Mouse (Mus musculus) liver, embryonic 11.5 days (tissue): ENCODE data around the gene Tdrd5. TPM values are rescaled to one million over a fixed set of nuclear protein-coding genes. Genes with fewer than 3 reads are reported as not detected.

Experiments
- ATAC-seq: fragments of 200-750 bp; cut with Nextera tagmentation; replicated peaks from 2 replicates; pipeline ENCODE4 v1.8.0; 2017; ENCODE audit warnings: moderate number of reproducible peaks, mild to moderate bottlenecking, moderate TSS enrichment, moderate library complexity; ENCODE audit not compliant: low FRiP score
- DNase-seq: peaks from one replicate; pipeline ENCODE4 v3.0.0-alpha.2; 2017; ENCODE audit warnings: low spot score
- H3K27ac ChIP-seq: fragments of 300-500 bp; sonication (generic); 2 replicates; pipeline ENCODE4 v1.5.1; 2014; ENCODE audit warnings: mild to moderate bottlenecking, low read depth, low read length, control low read depth
- H3K27me3 ChIP-seq: fragments of 300-500 bp; sonication (generic); replicated peaks from 2 replicates; pipeline ENCODE4 v1.6.1; 2014; ENCODE audit warnings: low read length, mixed read lengths; ENCODE audit not compliant: control insufficient read depth, insufficient read depth
- H3K36me3 ChIP-seq: fragments of 300-500 bp; sonication (generic); 2 replicates; pipeline ENCODE4 v1.6.1; 2014; ENCODE audit warnings: mild to moderate bottlenecking, low read length, moderate library complexity, mixed read lengths; ENCODE audit not compliant: control insufficient read depth, insufficient read depth
- H3K4me1 ChIP-seq: fragments of 300-500 bp; sonication (generic); replicated peaks from 2 replicates; pipeline ENCODE4 v1.6.1; 2014; ENCODE audit warnings: low read length, mixed read lengths; ENCODE audit not compliant: control insufficient read depth, insufficient read depth
- H3K4me2 ChIP-seq: fragments of 300-500 bp; sonication (generic); 2 replicates; pipeline ENCODE4 v1.6.1; 2014; ENCODE audit warnings: mild to moderate bottlenecking, control low read depth, moderate library complexity
- H3K4me3 ChIP-seq: fragments of 300-500 bp; sonication (generic); 2 replicates; pipeline ENCODE4 v1.5.1; 2014; ENCODE audit warnings: low read depth, low read length, control low read depth
- H3K9ac ChIP-seq: fragments of 300-500 bp; sonication (generic); 2 replicates; pipeline ENCODE4 v1.6.1; 2014; ENCODE audit warnings: low read depth, low read length, control low read depth
- H3K9me3 ChIP-seq: fragments of 300-500 bp; sonication (generic); 2 replicates; pipeline ENCODE4 v1.6.1; 2016; ENCODE audit warnings: low read length, inconsistent platforms, mixed read lengths; ENCODE audit not compliant: control insufficient read depth
- WGBS: fragments of 180-500 bp; shearing (Covaris S2); extraction: QIAGEN DNeasy Blood & Tissue Kit; methylation state at CpG from one replicate; pipeline ENCODE4 v1.1.7; 2014; 5-methylcytosine and 5-hydroxymethylcytosine counted together
- polyA plus RNA-seq: library from polyadenylated mRNA; unstranded; fragments of >200 nt; fragmentation: Nextera tagmentation; extraction: Ambion mirVana; gene quantifications from 2 replicates; pipeline ENCODE4 v1.2.1, GENCODE M21; 2014

Tdrd5 gene
- polyA plus RNA-seq, 1 experiment from 2014 or later: 0.44 TPM

- no peak; the same call in 1 of the 2 replicates for ATAC-seq
- no peaks in the 10 kb centered on the region for H3K36me3 ChIP-seq
- H3K27me3 ChIP-seq: no peaks in the 10 kb centered on the region
- H3K9me3 ChIP-seq: no peaks in the 10 kb centered on the region
- DNase-seq: no peak
- H3K4me3 ChIP-seq: no peak overlapping the region
- H3K27ac ChIP-seq: no peak overlapping the region
- H3K4me2 ChIP-seq: no peak overlapping the region
- H3K4me1 ChIP-seq: no peaks in the 10 kb centered on the region
- 26% methylated on average over 2 of the region's 2 CpGs for WGBS
- no peak overlapping the region for H3K9ac ChIP-seq
Observed at GRCm38 (mm10) chr1:156241035-156241434, 62.4 kb downstream of the Tdrd5 start.

- H3K4me3 ChIP-seq: no peak overlapping the region
- H3K27me3 ChIP-seq: no peaks in the 10 kb centered on the region
- no peak overlapping the region for H3K27ac ChIP-seq
- peaks cover 16% of the 10 kb centered on the region for H3K4me1 ChIP-seq
- DNase-seq: no peak
- ATAC-seq: no peak
- peaks cover 2% of the 10 kb centered on the region; the same call in 1 of the 2 replicates for H3K9me3 ChIP-seq
- H3K36me3 ChIP-seq: no peaks in the 10 kb centered on the region
- H3K9ac ChIP-seq: no peak overlapping the region
- H3K4me2 ChIP-seq: no peak overlapping the region
- WGBS: 81% methylated on average over 6 of the region's 6 CpGs
Observed at GRCm38 (mm10) chr1:156231122-156231521, 72.3 kb downstream of the Tdrd5 start.

GRCm38 (mm10) chr1:156230339-156231089 lies 73.0 kb downstream of the Tdrd5 start:
- no peak overlapping the region for H3K4me3 ChIP-seq
- peaks cover 19% of the 10 kb centered on the region for H3K4me1 ChIP-seq
- H3K9ac ChIP-seq: no peak overlapping the region
- H3K27me3 ChIP-seq: no peaks in the 10 kb centered on the region
- H3K4me2 ChIP-seq: no peak overlapping the region
- H3K36me3 ChIP-seq: no peaks in the 10 kb centered on the region
- DNase-seq: no peak
- 49% methylated on average over 9 of the region's 9 CpGs for WGBS
- H3K27ac ChIP-seq: no peak overlapping the region; the same call in 1 of the 2 replicates
- peaks cover 2% of the 10 kb centered on the region; the same call in 1 of the 2 replicates for H3K9me3 ChIP-seq
- ATAC-seq: no peak

- WGBS: 23% methylated on average over 7 of the region's 7 CpGs
- Histone ChIP-seq H3K27me3 (no peaks in the 10 kb centered on the region), H3K9me3 (peaks cover 2% of the 10 kb centered on the region; the same call in 1 of the 2 replicates), H3K4me2 (no peak overlapping the region), H3K36me3 (no peaks in the 10 kb centered on the region), H3K9ac (no peak overlapping the region), H3K4me1 (peaks cover 19% of the 10 kb centered on the region), H3K27ac (no peak overlapping the region), H3K4me3 (no peak overlapping the region)
- peak; percentile 58 for DNase-seq
- ATAC-seq: peak; percentile 66; the same call in 1 of the 2 replicates
Observed at GRCm38 (mm10) chr1:156229448-156229847, 74.0 kb downstream of the Tdrd5 start.

- Histone ChIP-seq H3K4me3 (no peak overlapping the region), H3K36me3 (no peaks in the 10 kb centered on the region), H3K4me2 (no peak overlapping the region), H3K27ac (no peak overlapping the region), H3K9me3 (no peaks in the 10 kb centered on the region), H3K27me3 (no peaks in the 10 kb centered on the region), H3K4me1 (peaks cover 21% of the 10 kb centered on the region), H3K9ac (no peak overlapping the region)
- ATAC-seq (no peak), DNase-seq (no peak)
- 80% methylated on average over 4 of the region's 4 CpGs for WGBS
Observed at GRCm38 (mm10) chr1:156228728-156229127, 74.7 kb downstream of the Tdrd5 start.

GRCm38 (mm10) chr1:156226903-156227302 lies 76.6 kb downstream of the Tdrd5 start:
- Histone ChIP-seq H3K9ac (no peak overlapping the region), H3K4me1 (peaks cover 39% of the 10 kb centered on the region), H3K27me3 (no peaks in the 10 kb centered on the region), H3K4me3 (no peak overlapping the region), H3K9me3 (no peaks in the 10 kb centered on the region), H3K27ac (no peak overlapping the region), H3K4me2 (no peak overlapping the region; the same call in 1 of the 2 replicates), H3K36me3 (no peaks in the 10 kb centered on the region)
- no peak for DNase-seq
- WGBS: 49% methylated on average over 5 of the region's 5 CpGs
- no peak for ATAC-seq

- H3K27me3 ChIP-seq: no peaks in the 10 kb centered on the region
- WGBS: 37% methylated on average over 13 of the region's 13 CpGs
- peaks cover 52% of the 10 kb centered on the region for H3K4me1 ChIP-seq
- peak; percentile 91 for ATAC-seq
- peak overlapping the region; percentile 51; the same call in 1 of the 2 replicates for H3K9ac ChIP-seq
- peak overlapping the region; percentile 80 for H3K27ac ChIP-seq
- peak; percentile 65 for DNase-seq
- no peak overlapping the region for H3K4me3 ChIP-seq
- H3K9me3 ChIP-seq: no peaks in the 10 kb centered on the region
- H3K4me2 ChIP-seq: peak overlapping the region; percentile 40
- H3K36me3 ChIP-seq: no peaks in the 10 kb centered on the region
Observed at GRCm38 (mm10) chr1:156222205-156223000, 81.1 kb downstream of the Tdrd5 start.

GRCm38 (mm10) chr1:156221327-156221726 lies 82.1 kb downstream of the Tdrd5 start:
- 54% methylated on average over 2 of the region's 2 CpGs for WGBS
- Histone ChIP-seq H3K4me2 (no peak overlapping the region), H3K4me3 (no peak overlapping the region), H3K4me1 (peaks cover 55% of the 10 kb centered on the region), H3K27me3 (no peaks in the 10 kb centered on the region), H3K27ac (peak overlapping the region; percentile 80; the same call in 1 of the 2 replicates), H3K9me3 (no peaks in the 10 kb centered on the region), H3K36me3 (no peaks in the 10 kb centered on the region), H3K9ac (no peak overlapping the region)
- DNase-seq (no peak), ATAC-seq (no peak)
